Mouse (Mus musculus) urinary bladder, adult 18-20 months (tissue): ENCODE measurements around the gene Man2a2.
A peak's percentile ranks its signal among the peaks of the same experiment; 100 is the strongest.

Source experiments
- DNase-seq, 2 experiments: peaks; one replicate each; pipeline ENCODE4 v3.0.0; 2022; ENCODE audit warnings: low spot score in 2 of 2, mixed read lengths in 2 of 2

Man2a2 gene

DNA sequence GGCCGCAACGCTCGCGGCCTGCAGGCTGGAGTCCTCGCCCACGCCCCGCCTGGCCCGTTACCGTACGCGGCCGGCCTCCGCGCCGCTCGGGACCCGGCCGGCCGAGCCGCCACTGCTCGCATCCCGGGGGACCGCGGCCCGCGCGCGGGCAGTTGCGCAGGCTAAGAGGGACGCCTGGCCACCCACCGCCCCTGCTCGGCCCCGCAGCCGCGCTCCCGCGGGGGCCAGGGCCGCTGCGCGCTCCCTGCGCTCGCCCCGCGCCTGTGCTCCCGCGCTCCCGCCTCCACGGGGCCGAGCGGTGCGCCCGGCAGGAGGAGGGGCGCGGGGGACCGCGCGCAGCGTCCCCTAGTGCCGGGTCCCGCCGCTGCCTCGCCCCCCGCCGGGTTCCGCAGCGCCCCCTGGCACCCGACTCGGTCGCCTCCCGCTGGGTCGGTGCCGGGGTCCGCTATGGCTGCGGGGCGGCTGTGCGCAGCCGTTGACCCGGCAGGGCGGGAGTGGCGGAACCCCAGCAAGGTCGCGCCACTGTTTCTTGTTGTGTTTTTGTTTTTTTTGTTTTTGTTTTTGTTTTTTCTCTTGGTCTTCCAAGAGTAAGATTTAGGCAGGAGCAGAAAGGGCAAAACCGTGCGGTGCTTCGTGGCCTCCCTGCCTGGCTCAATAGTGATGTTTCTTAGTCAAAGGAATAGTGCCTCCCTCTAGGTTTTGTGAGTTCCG is at the start of gene Man2a2:
Gene Man2a2 (minus strand): TSS at position 335 of the 711 bp plus-strand sequence.
- DNase-seq: peak; percentile 47 to 51

DNA sequence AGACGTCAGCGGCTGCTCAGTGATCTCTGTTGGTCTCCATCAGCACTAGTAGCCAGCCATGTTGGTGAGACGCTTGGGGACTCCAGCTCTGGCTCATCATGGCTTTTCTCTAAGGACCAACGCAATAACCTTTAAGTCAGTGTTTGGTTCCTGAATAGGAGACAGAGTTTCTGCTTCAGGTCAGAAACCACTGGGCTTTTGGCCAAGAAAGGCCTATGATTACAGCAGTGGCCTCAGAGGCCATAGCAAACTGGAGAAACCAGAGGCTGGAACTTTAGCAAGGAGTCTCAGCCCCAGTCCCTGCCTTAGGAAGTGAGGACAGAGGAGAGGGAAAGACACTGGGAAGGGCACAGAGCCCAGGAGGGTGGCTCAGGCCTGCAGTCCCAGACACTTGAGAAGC is 49.4 kb upstream of the Man2a2 start:
- no peak for DNase-seq

DNA sequence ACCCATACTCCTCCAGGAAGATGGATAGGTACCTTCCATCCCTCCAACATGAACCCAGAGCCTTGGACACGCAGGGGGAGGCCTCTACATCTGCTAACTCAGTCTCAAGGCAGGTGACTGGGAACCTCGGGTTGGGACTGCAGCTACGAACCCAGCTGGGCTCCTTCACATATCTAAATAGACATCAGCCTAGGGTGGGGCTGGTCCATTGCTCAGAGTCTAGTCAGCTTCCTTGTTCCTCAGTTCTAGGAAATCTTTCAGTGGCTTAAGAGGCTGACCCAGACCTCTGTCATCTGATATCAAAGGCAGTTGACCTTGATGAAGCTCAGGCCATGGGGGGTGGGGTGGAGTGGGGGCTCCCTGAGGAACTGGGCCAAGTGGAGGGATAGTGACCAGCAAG is 48.1 kb upstream of the Man2a2 start:
- DNase-seq: no peak

DNA sequence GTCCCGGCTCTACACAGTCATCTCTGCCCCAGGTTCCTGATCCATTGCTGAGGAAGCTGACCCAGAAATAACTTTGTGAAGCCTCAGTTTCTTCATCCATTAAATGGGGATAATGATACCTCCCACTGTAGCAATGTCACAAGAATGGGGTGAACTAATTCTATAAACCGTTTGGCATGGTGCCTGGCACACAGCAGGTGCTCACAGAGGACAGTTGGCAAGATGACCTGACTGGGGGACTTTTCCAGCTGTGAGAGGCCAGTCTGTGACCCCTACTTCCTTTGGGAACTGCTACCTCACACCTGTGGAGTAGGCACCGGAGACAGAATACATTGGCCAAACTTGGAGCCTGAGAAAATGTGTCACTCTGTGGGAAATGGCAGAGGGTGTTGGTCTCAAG is 46.9 kb upstream of the Man2a2 start:
- no peak for DNase-seq

DNA sequence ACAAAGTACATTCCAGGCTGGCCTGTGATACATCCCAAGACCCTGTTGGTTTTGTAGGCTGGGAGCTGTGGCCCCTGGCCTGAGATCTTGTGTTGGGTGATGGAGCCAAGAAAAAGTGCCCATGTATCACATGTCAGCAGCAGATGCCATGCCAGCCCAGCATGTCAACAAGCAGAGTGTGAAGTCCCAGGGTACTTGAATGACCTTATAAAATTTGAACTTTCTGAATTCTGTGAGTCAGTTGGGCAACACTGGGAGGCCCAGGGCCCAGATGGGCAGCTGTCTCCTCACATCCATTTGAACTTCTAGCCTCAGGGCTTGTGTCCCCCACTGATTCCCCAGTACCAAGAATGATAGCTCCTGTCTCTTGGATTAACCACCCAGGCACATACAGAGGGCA is 46.4 kb upstream of the Man2a2 start:
- DNase-seq: no peak

DNA sequence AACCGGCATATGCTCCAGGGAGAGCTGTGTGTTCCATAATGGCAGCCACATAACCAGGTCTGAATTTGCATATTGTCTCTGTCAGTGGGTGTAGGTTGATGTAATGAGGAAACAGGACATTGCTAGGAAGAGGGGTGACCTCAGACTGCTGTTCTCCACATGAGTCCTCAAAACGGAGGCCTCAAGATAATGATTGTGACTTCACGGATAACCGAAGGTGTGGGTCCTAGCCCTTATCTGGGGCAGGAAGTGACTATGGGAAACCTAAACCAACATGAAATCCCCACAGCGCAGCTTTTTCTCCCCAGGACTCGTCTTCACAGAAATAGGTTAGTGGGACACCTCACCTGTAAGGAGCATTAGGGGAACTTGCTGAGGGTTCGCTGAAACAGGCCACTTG is 45.8 kb upstream of the Man2a2 start:
- no peak for DNase-seq

DNA sequence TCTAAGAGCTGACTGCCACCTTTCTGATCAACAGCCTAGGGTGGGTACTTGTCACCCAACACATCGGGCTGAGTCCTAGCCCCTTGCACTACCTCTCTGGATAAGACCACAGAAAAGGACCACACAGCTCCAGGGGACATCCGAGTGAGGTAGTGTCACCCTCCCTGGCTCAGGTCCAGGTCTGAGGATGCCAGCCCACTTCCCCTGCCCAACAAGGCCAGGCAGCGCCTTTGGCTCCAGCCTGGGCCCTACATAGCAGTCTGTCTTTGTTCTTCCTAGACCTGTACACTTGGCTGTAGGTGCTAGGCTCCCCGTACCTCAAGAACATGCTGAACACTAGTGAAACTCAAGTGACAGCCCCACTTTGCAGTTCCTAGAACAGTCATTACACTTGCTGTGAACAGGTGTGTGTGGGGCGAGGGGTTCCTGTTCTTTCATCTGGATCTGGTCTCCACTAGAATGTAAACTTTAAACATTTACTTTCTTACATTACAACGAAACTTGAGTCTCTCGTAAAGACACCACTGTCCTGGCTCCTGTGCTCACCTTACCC is 43.2 kb upstream of the Man2a2 start:
- DNase-seq: no peak

DNA sequence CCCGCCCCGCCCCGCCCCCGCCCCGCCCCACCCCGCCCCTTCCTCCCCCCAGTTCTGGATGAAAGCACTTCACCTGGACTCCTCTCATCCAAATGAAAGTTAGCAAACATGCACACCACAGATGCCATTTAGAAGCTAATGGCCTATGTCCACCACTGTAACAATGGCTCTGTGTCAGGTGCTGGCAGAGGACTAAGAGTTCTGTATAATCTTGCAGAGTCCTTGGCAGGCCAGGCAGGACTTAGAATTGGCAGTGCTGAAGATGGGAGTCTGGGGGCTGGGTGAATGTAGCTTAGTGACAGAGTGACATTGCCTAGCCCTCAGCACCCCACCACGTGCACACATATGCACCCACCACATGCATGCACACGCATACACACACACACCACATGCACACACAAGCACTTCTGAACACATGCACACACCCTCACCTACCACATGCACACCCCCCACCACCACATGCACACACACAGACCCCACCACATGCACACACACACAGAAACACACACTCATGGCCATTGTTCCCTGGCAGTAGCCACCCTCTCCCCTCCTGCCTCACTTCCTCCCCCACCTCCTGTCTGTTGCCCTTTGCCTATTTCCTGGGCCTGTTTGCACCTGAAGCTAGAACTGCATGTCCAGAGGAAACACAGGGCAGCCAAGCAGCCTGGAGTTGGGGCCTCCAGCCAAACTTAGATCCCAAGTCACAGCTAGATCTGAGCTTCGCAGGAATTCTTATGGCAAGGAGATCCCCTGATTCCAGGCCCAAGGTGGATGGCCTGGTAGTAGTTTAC is 42.5 kb upstream of the Man2a2 start:
- no peak for DNase-seq

DNA sequence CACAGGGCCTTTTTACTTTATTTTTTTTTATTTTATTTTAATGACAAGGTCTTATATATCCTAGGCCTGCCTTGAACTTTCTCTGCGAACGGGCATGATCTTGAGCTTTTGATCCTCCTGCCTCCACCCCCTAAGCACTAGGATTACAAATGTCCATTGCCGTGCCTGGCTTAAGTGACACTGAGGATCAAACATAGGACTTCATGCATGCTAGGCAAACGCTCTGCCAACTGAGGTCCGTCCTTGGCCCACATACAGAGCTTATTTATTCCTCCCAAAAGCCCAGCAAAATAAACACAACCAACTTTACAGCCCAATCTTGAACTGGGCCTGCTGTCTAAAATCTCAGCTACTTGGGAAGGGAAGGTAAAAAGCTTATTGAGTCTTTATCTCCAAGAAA is 41.6 kb upstream of the Man2a2 start:
- no peak for DNase-seq

DNA sequence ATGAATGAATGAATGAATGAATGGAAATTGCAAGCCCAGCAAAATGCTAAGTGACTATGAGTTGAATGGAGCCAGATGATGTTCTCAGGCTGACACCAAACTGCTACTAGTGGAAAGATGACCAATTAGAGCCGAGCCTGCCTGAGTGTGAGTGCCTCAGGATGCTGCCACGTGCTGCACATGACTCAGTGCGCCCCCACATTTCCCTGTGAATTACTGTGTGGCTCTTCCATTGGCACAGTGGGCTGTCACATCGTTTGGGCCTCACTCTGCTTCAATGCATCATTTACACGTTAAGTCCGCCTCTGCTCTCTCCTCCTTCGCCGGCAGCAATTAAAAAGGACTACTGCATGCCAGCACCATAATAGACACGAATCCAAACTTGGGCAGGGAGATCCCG is 41.1 kb upstream of the Man2a2 start:
- DNase-seq: no peak

DNA sequence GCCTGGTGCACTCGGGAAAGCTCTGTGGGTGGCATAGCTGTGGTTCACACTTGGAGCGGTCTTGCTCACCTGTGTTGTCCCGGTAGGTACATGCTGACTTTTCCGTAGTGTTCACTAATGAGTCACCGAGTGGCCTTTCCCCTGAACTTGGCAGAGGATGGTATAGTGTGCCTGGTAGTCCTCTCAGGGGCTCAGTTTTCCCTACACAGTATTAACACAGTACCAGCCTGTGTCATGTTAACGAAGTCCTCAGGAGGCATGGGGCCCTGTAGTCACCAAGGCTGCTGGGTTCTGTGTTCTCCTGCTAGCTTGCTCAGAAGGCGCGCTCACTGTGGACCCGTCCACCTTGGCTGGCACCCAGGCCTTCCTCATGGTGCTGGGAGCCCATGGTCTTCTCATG is 39.2 kb upstream of the Man2a2 start:
- no peak for DNase-seq

DNA sequence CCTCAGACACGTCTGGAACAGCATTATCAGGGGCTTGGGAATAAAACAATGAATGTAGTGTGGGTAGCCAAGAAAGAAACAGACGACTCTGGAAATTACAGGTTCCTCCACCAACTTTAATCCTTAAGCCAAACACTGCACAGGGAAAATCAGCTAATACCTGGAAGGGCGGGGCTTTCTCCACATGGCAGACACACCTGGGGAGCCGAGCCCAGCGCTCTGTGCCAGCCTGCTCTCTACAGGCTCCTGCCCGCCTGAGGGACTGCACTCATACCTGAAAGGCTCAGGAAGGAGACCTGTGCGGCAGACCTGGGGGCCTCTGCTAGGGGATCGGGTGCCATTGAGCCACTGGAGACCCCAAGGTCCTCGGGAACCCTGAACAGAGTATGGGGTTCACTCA is 36.5 kb upstream of the Man2a2 start:
- DNase-seq: peak in 1 of 2 experiments; percentile 48

DNA sequence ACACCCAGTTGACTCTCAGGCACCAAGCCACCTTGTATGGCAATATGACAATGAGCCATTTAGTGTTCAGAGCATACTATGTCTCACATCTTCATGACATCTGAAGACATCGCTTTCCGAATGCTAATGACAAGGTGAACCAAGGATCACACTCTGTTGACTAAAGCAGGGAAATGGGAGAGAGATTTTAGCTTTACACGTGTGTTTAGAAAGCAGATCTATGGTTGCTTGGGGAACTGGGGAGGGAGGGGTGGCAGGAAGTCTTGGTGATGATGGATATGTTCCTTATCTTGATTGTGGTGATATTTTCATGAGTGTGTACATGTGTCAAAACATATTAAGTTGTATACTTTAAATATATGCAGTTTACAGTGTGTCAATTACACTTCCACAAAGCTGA is 35.0 kb upstream of the Man2a2 start:
- DNase-seq: no peak

DNA sequence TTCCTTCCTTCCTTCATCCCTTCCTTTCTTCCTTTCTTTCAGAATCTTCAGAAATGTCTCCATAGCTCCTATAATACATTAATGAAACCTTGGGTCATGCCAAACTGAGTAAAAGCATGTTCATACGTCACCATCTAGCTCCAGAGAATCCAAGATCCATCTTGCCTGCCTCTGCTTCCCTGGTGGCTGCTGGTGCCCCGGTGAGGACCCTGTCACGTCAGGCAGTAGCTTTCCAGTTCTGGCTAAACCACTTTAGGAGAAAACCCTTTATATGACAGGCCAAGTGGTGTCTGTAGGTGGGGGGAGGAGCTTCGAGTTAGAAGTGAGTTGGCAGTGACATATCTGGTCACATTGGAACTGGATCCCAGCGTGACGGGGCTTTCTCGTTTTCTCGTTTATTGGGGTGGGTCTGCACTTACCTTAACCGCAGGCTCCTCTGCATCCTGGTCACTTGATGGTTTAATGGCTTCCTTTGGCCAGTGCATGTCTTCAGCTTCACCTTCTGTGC is 34.1 kb upstream of the Man2a2 start, which contains the start of gene Furin:
Gene Furin (minus strand): TSS at position 249 of the 508 bp plus-strand sequence.
- no peak for DNase-seq

DNA sequence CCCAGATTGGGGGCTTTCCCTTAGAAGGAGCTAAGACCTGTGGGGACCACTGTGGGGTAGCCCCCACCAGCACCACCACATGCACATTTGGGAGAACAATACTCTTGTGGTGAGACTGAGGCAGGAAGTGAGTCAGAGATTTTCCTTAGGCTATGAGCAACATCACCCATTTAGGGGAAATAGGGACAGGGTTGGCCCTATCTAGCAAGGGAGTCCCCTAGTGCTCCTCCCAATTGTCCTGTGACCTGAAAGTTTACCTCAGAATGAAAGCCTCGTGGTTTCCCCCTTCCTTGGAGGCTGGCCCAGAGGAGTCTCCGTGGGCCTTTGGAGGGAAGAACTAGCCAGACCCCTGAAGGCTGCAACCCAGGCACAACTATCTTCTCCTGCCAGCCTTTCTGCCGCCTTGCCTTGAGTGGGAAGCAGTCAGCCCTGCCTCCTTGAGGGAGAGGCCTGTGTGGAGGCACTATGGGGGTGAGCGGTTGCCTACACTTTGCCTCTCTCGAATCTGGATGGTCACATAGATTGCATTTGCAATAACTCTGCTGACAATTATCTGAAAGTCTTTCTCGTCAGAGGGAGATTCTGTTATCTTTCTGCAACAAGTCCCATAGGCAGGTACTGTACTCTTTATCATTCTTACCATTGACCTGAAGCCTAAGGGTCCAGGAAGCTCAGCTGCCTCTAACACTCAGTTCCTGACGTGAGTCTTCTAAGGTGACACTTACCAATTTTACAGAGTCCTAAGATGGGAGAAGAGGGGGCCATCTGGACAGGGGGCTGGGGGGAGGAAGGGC is 33.1 kb upstream of the Man2a2 start:
- DNase-seq: no peak

DNA sequence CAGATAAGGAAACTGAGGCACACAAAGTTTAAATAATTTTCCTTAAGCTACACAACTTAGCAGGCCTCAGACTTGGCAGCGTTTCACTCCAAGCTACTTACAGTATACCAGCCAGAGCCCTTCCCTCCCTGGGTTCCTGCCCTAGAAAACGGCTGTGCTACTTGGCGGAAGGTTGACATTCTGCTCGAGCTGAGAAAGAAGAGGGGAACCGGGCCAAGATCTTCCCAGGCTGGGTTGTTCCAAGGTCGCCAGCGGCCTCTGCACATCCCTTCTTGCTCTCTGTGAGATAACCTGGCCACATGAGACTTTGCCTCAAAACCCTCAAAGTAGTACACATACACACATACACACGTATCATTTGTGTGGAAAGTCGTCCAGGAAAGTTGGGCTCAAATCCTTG is 32.4 kb upstream of the Man2a2 start:
- peak in 1 of 2 experiments; percentile 50 for DNase-seq

DNA sequence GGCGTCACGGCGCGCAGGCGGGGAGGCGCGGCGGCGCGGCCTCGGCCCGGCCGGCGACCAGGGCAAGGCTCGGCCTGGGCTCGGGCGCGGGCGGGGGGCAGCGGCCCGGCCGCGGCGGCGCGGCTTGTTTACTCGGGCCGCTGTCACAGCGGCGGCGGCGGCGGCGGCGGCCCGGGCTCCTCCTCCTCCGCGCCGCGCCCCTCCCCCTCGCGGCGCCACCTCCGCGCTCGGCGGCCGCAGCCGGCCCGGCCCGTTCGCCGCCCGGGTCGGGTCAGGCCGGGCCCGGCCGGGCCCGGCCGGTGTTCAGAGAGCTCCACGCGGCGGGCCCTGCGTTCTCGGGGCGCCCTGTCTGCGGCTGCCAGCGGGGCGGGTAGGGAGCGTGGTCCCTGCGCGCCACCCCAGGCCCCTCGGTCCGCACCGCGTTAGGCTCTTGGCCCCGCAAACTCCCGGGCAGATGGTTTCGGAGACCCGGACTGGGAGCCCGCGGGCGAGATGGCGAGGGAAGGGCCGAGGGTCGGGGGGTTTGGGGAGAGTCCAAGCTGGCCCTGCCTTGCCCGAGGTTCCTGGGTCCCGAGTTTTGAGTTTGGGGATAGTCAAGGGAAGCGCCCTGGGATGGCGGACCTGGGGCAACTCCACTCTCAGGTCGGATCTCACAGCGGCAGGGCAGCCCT is 31.6 kb upstream of the Man2a2 start:
- peak; percentile 49 to 57 for DNase-seq

DNA sequence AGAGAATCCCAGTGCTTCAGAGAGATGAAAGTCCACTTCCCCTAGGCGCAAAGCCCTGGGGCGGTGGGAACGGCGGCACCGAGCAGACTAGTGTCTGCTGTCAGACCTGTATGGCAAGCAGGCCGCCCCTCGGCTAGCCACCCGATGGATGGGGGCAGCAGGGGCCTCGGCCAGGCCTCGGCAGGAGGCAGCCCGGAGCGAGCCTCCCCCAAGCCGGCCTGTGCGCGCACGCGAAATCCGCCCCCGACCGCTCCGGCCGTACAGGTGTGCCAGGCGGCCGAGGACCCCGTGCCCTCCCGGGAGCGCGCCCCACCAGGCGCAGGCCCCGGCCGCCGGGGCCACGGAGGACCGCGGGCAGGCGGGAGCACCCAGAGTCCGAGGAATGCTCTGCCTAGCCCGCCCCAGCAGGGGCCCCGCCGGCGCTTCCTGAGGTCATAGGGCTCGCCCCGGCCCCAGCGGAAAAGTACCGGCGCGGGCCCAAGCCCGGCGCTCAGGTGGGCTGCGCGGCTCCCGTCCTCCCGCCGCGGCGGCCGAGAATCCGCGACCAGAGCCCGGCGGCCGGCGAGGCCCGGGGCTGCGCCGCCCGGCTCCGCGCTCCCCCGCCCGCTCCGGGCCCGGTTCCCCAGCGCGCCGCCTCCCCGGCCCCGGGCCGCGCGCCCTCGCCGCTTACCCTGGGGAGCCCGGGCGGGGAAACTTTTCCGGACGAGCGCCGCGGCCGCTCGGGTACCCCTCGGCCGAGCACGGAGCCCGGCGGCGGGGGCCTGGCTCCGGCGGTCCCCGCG is 30.9 kb upstream of the Man2a2 start:
- DNase-seq: peak in 1 of 2 experiments; percentile 61

DNA sequence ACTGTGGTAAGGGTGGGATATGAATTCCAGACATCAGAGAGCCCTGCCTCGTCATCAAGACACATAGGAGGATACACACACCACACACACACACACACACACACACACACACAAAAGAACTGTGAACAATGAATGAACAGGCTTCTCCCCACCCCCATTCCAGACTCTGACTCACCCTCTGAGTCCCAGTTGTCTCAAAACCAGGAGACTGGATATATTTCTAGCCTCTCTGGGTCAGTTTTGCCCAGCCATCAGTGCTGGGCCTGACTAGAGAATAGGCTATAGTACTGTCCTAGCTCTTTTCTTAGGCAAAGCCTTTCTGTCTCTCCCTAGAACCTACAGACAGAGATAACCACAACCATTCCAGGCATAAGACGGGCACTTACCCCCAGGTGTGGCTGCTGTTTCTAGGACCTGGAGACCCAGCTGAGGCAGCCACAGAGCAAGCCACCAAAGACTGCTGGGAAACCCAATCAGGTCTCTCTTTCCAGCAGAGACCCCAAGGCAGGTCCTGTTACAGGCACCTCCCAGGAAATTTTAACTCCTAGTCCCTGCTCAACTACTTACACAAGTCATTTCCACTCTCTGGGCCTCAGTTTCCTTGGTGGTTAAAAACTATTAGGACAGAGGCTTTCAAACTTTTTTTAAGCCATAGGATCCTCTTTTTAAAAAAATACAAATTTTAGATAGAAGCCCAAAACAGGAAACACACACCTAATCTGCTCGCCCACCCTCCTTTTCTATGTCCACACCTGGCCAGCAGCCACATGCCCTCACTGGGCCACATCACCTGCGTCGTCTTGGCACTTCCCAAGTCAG is 30.1 kb upstream of the Man2a2 start:
- no peak for DNase-seq

DNA sequence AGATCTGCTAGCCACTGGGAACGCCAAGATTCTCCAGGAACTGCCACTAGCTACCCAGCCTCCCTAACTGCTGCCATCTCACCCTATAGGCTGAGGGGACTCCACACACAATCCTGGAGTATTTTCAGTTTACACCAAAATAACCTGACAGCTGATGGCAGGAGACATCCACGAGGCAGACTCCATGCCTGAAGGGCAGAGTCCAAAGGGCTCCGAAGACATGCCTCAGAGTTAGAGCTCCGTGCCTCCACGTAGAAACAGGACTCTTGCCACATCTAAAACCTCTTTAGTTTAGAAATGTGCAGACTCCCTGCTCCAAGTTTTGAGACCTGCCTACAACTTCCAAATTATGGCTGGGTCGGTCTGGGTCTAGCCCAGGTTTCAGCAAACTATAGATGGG is 29.4 kb upstream of the Man2a2 start:
- no peak for DNase-seq
